Mouse (Mus musculus): ENCODE data around the gene Trim29. TPM values are rescaled to one million over a fixed set of nuclear protein-coding genes. Genes with fewer than 3 reads are reported as not detected.

The Trim29 gene
- total RNA-seq (2023; ENCODE audit: inconsistent age): not detected in 4 replicates

DNA sequence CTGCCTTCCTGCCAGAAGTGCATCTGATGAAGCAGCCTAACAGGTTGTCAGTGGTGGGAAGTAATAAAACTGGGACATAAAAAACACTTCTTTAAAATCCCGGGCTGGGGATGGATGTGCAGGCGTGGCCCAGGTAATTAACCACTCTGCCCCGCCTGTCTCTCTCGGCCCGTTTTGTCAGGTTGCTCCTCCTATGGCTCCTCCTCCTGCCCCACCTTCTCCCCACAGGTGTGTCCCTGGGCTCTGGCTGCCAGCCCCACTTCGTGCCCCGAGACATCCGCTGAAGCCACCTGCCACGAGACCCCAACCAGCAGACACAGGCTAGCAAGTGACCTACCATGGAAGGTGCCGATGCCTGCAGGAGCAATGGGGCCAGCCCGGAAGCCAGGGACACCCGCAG, at the start of gene Trim29:
TSS of gene Trim29 (plus strand) at position 311 of the 400 bp plus-strand sequence.

Other genes with a start within 250 kb of the Trim29 start
- 10.2 to 16.5 TPM (median 12.0 TPM) in 4 replicates for gene Arhgef12, start 203.6 kb upstream of the Trim29 start, total RNA-seq (2023; ENCODE audit: inconsistent age)
- gene Tmem136, start 194.3 kb upstream of the Trim29 start, total RNA-seq (2023; ENCODE audit: inconsistent age): not detected in 4 replicates
- not detected in 4 replicates for gene Pou2f3, start 100.5 kb upstream of the Trim29 start, total RNA-seq (2023; ENCODE audit: inconsistent age)
- gene Oaf, start 70.9 kb upstream of the Trim29 start, total RNA-seq (2023; ENCODE audit: inconsistent age): 0.81 to 2.9 TPM (median 1.7 TPM) in 4 replicates

Data from B cell, adult (primary cell).